Mouse (Mus musculus): ENCODE measurements around the gene Sult2b1.

GRCm38 (mm10) chr7:45739820-45740219, 44.6 kb downstream of the Sult2b1 start:
- no peak for TF ChIP-seq POLR2A (IDR thresholded peaks at IDR 0.05; ENCODE audit: control insufficient read depth, low read depth, low read length)
- no peak for TF ChIP-seq CTCF (IDR thresholded peaks at IDR 0.05; ENCODE audit: control insufficient read depth, insufficient read depth, insufficient replicate concordance, low read depth, low read length)
